Mouse (Mus musculus): ENCODE data around the gene Rps12.
"Not testable (repeated sequence)": the region's sequence is repeated elsewhere in the genome, so short reads cannot be mapped to it uniquely, and the experiment has no call there.

The Rps12 gene

DNA sequence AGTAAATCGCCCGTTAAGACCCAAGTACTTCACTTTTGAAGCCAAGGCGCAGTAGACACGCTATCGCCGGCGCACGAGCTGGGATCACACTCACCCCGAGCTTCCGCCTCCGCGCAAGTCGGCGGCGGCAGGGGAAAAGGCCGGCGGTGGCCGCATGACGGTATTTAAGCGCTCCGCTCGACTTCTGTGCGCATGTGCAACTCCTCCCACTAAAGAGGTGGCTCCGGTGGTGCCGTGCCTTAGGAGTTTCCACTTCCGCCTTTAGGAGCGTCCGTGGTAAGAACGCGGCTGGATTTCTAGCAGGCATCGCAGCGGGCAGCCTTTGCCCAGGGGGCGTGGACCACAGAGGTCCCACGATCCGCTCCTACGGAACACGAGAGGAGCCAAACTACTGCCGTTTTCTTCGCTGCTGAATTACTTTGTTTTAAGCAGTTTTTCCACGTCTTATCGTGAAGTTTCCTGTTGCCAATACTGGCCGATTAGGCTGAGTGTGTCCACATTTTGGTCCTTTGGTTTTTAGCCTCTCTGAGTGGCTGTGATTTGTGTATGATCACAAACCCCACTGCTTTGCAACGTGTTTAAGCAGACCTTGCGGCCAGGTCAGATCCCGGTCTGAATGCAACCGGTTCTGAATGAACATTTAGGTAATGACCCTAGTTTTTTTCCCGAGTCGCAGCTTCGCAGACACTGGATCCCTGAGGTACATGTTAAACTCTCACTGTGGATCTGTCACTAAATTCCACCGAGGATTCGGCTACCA lies at the start of gene Rps12:
Gene Rps12, minus strand, starts transcription at position 214 of the 760 bp plus-strand sequence.
- peak; percentile 97 to 98 for DNase-seq (ENCODE audit: low spot score in 2 of 2)

DNA sequence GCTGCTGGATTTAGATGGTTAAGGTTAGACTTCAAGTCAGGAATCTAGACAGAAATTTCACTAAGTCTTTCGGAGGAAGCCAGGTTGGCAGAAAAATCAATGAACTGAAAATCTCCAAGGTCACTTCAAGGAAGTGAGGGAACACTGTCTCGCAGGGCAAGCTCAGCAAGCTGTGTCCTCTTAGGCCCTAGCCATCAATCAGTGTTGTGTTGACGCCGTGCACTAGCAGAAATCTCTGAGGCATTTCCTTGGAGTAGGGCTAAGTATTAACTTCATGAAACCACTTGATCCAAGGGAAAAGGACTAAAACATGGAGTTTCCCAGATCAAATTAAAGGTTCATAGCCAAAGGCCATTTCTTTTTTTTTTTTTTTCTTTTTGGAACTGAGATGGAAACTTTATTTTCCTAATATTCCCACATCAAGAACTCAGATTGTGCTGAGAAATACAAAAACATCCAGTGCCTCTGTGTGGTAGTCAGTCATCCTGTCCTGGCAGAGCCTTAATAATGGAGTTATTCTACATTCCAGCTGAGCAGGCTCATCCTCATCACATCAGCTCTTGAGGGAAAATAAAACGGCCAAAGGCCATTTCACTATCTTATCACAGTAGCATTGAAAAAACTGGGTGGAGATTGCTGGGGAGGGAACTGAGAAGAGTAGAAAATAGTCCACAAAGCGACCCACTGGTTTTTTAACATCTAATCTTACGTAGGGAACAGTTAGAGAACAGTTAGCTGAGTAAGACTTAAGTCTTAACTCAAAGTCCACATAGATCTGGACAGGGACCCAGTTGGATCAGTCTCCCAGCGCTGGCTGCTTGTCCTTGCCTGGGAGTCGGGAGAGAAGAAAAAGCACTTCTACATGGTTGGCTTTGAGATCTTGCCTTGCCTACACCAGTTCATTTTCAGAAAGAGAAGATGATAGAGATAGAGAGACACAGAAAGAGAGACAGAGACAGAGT lies 49.2 kb upstream of the Rps12 start:
- no peak for DNase-seq (ENCODE audit: low spot score in 2 of 2)

DNA sequence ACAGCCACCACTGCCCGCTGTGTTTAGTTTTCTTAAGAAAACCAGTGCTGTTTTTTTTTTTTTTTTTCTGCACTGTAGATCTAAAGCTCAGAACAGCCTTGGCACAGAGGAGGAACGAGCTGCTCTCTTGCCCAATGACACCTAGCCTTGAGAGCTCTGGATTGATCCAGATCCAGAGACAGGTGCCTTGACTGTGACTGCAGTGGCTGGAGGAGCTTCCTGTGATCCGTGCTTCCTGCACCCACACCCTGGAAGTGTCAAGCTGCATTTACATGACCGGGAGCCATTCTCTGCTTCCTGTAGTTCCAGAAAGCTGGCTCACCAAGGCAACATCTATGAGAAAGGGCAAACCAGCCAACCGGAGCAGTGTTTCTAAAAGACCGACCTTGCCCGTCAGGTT lies 39.4 kb upstream of the Rps12 start:
- no peak for DNase-seq (ENCODE audit: low spot score in 2 of 2)

DNA sequence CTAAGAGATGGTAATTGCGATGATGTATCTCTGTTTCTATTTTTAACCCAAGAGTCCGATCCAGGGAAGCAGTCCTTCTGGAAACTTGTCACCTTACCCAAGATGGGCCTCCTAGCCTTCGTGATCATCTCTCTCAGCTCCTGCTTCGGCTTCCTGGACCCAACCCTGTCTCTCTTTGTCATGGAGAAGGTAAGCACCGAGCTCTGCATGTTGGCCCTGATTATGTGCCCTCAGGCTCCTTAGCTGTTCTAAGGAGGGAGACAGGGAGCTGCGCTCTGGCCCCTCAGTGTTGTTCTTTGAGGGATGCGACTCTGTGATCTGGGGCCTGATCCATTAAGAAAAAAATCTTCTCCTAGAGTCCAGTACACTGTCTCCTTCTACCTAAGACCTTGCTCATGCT lies 29.2 kb upstream of the Rps12 start:
- no peak for DNase-seq (ENCODE audit: low spot score in 2 of 2)

- peak; percentile 84 to 85 for DNase-seq (ENCODE audit: low spot score in 2 of 2)
Measured at GRCm38 (mm10) chr10:23815168-23815567, 28.1 kb upstream of the Rps12 start.

GRCm38 (mm10) chr10:23812852-23813766 lies 26.0 kb upstream of the Rps12 start:
- no peak for DNase-seq (ENCODE audit: low spot score in 2 of 2)

- no peak for DNase-seq (ENCODE audit: low spot score in 2 of 2)
Measured at GRCm38 (mm10) chr10:23812438-23812759, 25.3 kb upstream of the Rps12 start.

GRCm38 (mm10) chr10:23811635-23812437 lies 24.8 kb upstream of the Rps12 start:
- peak; percentile 64 to 76 for DNase-seq (ENCODE audit: low spot score in 2 of 2)

- no peak for DNase-seq (ENCODE audit: low spot score in 2 of 2)
Measured at GRCm38 (mm10) chr10:23806201-23806600, 19.1 kb upstream of the Rps12 start.

DNA sequence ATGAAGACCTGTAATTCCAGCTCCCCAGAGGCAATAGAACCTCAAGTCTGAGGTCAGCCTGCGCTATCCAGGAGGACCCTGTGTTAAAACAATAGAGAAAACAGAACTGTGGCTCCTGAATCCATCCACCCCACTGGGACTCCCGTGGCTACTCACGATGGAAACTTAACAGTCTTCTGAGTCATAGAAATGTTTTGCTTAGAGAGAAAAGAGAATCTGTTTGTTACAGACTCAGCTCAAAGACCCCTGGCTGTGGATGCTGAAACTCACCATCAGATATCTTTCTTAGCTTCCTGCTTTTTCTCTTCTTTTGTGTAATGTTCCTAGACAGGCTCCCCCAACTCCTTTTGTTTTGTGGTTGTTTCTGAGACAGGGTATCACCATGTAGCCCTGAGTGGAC lies 17.6 kb upstream of the Rps12 start:
- DNase-seq (ENCODE audit: low spot score in 2 of 2), result no peak

DNA sequence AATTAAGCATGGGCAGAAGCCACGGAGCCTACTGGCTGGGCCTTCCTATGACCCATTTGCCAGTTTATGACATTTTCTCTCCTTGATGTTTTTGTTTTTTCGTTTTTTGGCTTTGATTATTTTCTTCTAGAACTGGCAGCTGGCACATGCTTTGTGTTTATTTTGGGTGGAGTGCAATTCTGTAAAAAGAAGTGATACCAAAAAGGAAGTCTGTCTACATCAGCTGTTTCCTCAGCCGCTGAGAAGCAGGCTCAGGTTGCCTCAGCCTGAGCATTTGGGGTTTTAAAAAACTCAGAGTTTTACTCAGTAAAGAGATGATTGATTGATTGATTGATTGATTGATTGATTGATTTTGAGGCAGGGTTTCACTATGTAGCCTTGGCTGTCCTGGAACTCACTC lies 15.8 kb upstream of the Rps12 start:
- DNase-seq (ENCODE audit: low spot score in 2 of 2), result no peak

- DNase-seq (ENCODE audit: low spot score in 2 of 2), result no peak
Measured at GRCm38 (mm10) chr10:23799933-23800332, 12.9 kb upstream of the Rps12 start.

DNA sequence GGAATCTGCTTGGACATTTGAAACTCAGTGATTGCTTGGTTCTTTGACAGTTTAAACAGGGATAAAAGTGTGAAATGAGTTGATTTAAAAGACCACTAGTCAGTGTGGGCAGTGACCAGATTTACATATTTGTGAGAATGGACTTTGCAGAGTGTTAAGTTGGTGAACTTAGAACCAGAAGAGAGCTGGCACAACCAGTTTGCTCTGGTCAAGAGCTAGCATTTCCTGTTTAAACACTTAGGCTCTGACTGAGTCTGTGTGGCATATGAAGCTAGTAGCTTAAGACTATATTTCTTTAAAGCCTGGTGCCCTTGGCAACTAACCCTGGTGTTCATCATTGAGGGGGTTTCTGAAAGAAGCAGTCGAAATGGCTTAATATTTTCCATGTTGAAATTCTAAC lies 11.1 kb upstream of the Rps12 start:
- no peak for DNase-seq (ENCODE audit: low spot score in 2 of 2)

DNA sequence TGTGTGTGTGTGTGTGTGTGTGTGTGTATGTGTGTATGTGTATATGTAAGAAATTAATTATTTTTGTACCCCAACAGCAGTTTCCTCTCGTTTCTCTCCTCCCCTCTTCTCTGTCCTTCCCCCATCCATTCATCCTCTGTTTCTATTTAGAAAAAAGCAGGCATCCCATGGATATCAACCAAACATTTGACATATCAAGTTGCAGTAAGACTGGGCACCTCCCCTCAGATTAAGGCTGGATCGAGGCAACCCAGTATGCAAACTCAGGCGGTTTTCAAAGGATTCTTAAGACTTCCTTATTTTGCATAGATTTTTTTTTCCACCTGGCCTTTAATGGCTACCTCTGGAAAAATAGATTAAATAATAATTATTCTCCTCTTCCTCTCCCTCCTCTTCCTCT lies 10.5 kb upstream of the Rps12 start:
- no peak for DNase-seq (ENCODE audit: low spot score in 2 of 2)

DNA sequence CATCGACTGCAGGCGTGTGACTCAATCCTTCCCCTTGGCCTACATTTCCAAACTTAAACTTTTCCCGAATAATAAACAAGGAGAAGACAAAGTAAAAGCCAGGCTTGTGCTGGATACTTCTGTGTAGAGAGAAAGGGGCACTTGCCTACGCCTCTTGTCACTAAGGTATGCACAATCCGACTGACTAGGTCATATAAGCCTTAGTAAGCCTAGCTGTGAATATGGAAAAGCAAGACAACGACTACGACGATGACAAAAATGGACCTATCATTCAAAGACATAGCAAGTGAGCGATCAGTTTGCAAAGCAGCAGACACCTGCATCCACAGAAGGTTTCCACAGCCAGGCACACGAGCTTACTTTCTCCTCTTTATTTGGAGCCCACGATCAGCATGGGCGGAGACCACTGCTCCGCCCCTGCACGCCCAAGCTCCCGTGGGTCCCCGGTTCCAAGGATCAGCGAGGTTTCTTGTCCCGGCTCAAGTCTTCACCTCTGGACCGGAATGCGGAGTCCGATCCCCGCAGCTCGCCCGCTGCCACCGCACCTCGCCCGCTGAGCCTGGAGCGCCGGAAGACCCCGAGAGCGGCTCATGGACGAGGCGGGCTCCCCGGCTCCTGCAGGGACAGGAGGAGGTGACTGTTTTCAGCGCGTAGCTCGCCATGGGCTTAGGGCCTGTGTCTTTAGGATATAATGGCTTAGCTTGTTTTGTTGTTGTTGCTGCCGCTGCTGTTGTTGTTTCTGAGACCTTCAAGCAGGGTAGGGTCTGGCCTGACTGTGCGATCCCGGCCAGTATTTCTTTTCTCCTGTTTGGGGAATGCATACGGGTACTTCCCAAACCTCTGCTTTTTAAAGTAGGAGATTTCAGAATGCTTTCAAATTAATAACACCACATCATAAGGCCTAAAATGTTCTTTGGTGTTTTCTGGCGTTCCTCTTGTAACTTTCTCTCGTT lies 9.8 kb upstream of the Rps12 start, which contains the start of gene Slc18b1:
Gene Slc18b1, plus strand, starts transcription at position 436 of the 953 bp plus-strand sequence.
- peak; percentile 22 to 49 for DNase-seq (ENCODE audit: low spot score in 2 of 2)

- no peak for DNase-seq (ENCODE audit: low spot score in 2 of 2)
Measured at GRCm38 (mm10) chr10:23795871-23796520, 8.9 kb upstream of the Rps12 start.

DNA sequence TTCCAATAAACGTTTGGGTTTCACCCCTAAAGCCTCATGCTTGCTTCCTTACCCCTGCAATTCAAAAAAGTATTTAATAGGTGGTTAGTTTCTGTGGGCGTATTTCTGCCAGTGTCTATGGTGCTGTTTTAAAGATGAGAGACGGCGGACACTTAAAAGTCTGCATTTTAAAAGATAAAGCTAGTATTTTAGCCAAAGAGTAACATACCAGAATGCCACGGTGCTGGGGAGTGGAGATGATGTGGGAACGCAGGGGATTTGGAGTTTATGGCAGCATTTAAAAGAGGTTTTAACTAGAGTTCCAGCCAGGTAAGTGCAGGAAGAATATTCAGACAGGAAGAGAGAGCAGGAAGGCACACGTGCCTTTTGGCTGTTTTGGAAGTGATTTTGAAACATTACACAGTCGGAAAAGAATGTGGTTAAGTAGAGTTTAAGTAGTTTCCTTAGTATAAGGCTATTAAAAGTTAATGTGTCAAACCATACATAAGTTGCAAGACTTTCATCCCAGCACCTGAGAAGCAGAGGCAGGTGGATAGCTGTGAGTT lies 1.1 kb upstream of the Rps12 start:
- DNase-seq (ENCODE audit: low spot score in 2 of 2), result no peak

DNA sequence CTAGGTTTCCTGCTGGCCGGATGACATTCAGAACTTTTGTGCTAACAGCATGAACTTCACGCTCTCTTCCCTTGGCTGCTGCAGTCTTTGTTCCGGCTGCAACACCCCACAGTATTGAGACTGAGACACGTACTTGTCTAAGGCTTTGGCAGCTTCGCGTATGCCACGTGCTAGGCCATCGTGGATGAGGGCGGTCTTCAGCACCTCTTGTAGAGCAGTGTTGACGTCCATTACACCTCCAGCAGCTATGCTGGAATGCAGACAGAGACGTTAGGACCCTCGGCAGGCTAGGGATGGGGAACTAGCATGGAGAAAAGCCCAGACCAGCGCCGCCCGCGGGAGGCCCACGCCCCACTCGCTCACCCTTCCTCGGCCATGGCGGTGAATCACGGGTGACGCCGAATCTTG lies 440 bp downstream of the Rps12 start:
- not testable (repeated sequence) for DNase-seq (ENCODE audit: low spot score in 2 of 2)

GRCm38 (mm10) chr10:23786040-23786439 lies 1.0 kb downstream of the Rps12 start:
- DNase-seq (ENCODE audit: low spot score in 2 of 2), result no peak
